Mouse (Mus musculus) B cell, adult 2 months (primary cell): ENCODE results near the gene Rtl1.
A peak's percentile ranks its signal among the peaks of the same experiment; 100 is the strongest.

Experiments used
- DNase-seq, 2 experiments: peaks; one replicate each; pipeline ENCODE4 v3.0.0; 2022

Gene Rtl1

GRCm38 (mm10) chr12:109560111-109560695 is 39.9 kb downstream of the Rtl1 start:
- no peak for DNase-seq

- no peak for DNase-seq
Observed at GRCm38 (mm10) chr12:109558891-109559487, 41.1 kb downstream of the Rtl1 start.

GRCm38 (mm10) chr12:109558226-109558824 is 41.8 kb downstream of the Rtl1 start:
- no peak for DNase-seq

- DNase-seq, result no peak
Observed at GRCm38 (mm10) chr12:109555837-109556409, 44.2 kb downstream of the Rtl1 start.

GRCm38 (mm10) chr12:109553568-109553967 is 46.6 kb downstream of the Rtl1 start:
- DNase-seq, result no peak

GRCm38 (mm10) chr12:109552754-109553525 is 47.2 kb downstream of the Rtl1 start:
- DNase-seq, result no peak

- no peak for DNase-seq
Observed at GRCm38 (mm10) chr12:109551771-109552170, 48.4 kb downstream of the Rtl1 start.

- DNase-seq, result no peak
Observed at GRCm38 (mm10) chr12:109547085-109547484, 53.0 kb downstream of the Rtl1 start.

GRCm38 (mm10) chr12:109545875-109546732 is 54.0 kb downstream of the Rtl1 start:
- DNase-seq, result no peak

GRCm38 (mm10) chr12:109543281-109543923 is 56.7 kb downstream of the Rtl1 start:
- DNase-seq, result no peak

- DNase-seq, result peak; percentile 60 to 64
Observed at GRCm38 (mm10) chr12:109542635-109543249, 57.4 kb downstream of the Rtl1 start.

- DNase-seq, result no peak
Observed at GRCm38 (mm10) chr12:109542011-109542410, 58.1 kb downstream of the Rtl1 start.

GRCm38 (mm10) chr12:109541540-109541899 is 58.6 kb downstream of the Rtl1 start:
- DNase-seq, result no peak

- no peak for DNase-seq
Observed at GRCm38 (mm10) chr12:109540739-109541539, 59.2 kb downstream of the Rtl1 start.

GRCm38 (mm10) chr12:109539950-109540349 is 60.2 kb downstream of the Rtl1 start:
- DNase-seq, result no peak
